Mouse (Mus musculus) monocyte, adult 5-6 weeks (primary cell): Measurements from ENCODE around the gene Egflam. TPM values are rescaled to one million over a fixed set of nuclear protein-coding genes. Genes with fewer than 3 reads are reported as not detected.

ENCODE experiments used
- ATAC-seq: fragments of 153-309, 156-312 bp; replicated peaks from 2 replicates; pipeline ENCODE4 v1.8.0; 2017; ENCODE audit warnings: mild to moderate bottlenecking; ENCODE audit not compliant: low TSS enrichment, insufficient number of reproducible peaks, severe bottlenecking, poor library complexity, low FRiP score
- total RNA-seq: library from RNA; stranded (forward); fragments of 200-1000, 200-491, 200-594 nt; gene quantifications from 3 replicates; pipeline ENCODE4 v1.2.3, GENCODE M21; 2017

Gene Egflam
- total RNA-seq, 1 experiment from 2014 or later: not detected

DNA sequence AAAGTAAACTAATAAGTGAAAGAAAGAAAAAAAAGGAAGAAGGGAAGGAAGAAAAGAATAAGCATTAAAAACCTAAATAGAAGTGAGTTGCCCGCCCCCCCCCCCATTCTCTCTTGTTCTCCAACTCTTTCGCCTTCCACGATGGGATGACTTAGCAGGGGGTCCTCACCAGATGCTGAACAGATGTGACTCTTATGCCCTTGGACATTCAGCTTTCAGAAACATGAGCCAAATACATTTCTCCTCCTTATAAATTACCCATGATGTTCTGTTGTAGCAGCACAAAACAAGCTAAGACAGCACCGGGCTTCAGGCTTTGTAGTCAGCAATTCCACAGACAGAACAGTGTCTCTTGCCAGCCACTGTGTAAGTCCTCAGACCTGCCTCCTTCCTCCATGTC, 89.5 kb downstream of the Egflam start:
- ATAC-seq: no peak

DNA sequence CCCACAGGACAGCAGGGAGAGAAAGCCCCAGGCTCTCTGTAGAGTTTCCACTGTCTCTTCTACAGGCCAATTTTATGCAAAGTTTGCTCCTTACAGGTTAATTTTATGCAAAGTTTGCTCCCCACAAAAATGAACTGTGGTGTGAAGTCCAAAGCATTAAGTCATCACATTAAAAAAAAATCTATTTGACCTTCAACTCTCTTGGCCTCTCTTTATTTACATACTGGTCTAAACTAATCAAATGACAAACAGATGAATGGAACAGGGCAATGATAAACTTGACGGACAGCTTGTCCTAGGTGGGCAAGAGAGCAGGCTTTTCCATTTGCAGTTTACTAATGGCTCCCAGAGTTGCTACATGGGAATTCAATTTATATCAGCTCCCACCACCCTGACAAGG, 98.3 kb downstream of the Egflam start:
- ATAC-seq: no peak

DNA sequence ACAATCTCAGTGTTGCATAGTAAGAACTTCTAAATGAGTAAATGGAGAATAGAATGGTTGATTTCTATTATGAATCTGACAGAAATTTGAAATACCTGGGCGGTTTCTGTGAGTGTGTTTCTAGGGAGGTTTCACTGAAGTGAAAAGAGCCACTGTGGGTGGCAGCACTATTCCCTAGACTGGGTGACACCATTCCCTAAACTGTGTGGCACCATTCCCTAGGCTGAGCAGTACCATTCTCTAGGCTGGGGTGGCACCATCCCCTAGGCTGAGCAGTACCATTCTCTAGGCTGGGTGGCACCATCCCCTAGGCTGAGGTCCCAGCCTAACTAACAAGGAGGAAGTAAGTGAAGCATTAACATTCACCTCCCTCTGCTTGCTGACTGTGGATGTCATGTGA, 103.0 kb downstream of the Egflam start:
- no peak for ATAC-seq

DNA sequence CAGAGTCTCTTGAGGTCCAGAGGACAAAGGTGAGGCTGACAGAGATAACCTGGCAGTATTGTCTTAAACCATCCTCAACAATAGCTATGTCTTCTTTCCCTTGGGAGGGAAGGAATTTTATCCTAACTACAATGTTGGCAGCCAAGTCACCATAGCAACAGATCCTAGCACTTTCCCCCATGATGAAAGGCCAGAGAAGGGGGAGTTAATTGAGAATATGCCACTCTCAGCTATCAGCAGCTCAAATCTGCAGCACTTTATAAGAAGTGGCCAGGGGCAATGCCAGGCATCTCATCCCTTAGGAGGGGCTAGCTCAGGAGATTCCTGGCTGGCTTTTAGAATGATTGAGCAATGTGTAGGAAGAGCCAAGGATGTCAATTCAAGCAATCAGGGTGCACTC, 105.3 kb downstream of the Egflam start:
- ATAC-seq: no peak

DNA sequence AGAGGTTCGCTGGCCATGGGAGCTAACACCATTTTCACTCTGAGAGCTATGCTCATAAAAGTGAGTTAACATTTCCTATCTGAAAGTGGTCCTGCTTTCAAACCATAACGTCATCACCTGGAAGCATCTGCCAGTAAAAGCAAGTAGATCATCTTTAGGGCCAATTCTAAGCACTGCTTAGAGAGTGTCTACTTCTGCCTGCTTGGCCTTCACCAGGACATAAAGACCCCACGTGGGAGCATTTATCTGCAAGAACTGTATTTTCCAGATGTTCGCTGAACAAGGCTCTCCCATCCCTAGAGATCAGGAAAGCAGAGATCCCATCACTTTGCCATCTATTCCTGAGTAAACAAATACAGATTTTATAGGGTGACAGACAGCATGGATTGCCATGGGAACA, 108.2 kb downstream of the Egflam start:
- no peak for ATAC-seq

DNA sequence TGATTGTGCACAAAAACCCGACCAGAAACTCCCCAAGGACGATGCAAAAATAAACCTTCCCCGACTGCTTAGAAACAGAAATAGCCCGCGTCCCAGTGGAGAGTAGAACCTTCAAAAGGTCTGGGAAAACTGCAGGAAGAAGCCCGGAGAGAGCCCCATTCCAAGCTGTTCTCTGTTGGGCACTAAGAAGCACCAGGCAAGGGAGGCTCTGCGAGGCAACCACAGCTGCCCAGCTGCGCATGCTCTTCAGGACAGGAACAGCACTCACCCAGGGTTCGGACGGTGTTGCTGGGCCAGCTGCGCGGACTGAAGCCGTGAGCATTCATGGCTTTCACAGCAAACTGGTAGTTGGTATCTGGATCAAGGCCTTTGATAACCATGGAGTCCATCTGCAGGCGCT, 108.7 kb downstream of the Egflam start:
- ATAC-seq: no peak

DNA sequence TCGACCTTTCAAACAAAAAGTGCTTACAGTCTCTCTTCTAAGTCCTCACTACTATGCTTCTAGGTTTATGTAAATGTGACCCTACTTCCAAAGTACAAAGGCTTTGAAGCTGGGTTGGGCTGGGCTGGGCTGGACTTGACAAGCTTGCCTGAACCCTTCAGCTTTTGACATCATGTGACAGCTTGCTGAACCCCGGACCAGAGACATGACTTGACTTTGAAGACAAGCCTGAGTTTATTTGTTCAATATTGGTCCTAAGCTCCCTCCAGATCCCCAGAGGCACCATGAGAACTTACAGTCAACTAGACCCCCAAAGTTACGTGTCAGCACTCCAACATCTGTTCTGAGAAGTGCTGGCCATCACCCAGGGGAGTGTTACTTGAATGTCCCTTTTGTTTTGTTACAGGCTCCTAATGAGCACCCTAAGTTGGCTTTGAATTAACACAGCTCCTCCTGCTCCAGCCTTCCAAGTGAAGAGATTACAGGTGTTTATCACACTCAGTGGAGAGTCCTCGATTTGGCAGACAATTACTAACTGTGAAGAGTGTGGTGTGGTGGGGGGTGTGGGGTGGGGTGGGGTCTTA, 109.3 kb downstream of the Egflam start:
- ATAC-seq: no peak

DNA sequence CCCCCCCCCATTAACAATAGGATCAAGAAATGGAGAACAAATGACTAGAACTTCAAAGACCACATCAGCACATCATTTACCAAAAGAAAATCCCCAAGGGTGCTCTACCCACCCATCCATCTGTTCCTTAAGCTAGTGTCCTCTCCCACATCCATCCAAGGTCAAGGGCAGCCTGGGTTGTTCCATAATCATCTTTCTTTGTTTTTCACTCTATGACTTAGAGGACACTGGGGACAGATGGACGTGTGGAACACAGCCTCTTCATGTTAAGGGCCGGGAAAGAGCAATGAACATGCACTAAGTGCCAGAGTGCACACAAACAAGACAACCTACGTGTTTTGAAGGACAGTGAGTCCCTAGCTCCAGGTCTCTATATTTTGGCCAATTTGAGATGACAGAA, 110.3 kb downstream of the Egflam start:
- ATAC-seq: no peak

DNA sequence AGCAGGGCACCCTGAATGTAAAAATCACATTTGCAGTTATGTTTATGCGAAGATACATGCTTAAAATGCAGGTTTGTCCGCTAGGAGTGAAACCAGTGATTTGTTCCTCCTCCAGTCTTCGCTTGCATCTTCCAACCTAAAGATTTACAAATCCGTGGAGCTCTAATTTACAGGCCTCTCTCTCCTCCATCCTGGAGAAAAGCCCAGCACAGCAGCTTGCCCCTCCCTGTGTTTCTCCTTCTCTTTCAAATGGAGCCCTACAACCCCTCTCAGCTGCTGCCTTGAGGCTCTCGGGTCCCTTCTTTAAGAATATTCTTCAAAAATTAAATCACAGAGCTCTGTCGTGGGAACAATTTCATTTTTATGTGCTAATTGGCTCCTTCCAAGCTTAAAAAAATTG, 116.6 kb downstream of the Egflam start:
- no peak for ATAC-seq

DNA sequence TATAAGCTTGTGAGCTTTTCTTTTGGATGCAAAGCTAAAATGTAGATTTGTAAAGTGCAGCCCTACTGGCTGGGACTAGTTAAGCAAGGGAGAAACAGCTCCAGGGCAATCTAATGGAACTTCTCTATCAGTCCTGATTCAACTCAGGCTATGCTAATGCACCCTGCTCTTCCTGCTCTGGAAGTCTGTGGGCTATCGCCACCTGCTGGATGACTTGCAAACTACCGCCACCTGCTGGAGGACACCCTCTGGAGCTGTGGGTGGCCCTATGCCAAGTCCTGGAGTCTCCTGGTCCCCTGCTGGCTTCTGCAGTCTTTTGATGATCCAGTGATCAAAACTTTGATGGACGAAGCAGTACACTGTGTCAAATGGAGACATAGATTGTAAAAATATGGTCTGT, 134.4 kb downstream of the Egflam start:
- 0 out of 2 replicates have a peak, but pooled peaks have one; percentile 50 for ATAC-seq

DNA sequence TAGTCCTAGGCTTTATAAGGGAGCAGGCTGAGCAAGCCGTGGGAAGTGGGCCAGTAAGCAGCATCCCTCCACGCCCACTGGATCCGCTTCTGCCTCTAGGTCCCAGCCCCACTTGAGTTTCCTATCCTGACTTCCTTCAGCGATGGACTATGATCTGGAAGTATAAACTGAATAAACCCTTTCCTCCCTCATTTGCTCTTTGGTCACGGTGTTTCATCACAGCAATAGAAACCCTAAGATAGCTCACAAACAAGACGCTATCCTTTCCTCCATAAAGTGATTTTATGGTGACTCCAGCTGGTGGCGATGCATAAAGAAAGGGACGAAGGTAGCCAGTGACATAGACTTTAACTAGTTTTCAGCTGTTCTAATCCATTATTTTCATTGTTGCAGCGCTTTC, 134.9 kb downstream of the Egflam start:
- no peak for ATAC-seq

DNA sequence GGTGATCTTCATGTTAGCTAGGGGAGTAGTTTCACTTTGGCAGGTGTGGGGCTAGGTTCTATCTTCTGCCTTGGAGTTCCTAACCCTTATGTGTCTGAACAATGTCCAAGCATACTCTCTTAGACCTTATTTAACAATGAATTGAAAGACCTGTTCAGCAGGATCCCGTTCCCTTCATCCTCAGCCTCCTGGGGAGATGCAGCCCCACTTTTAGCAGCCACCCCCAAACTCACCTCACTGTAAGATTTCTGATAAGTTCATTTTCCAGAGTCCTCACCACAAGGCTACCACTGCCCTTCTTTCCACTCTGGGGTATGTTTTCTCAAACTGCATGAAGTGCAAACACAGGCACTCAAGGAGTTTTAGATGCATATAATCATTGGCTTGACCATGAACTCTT, 136.8 kb downstream of the Egflam start:
- ATAC-seq: no peak

DNA sequence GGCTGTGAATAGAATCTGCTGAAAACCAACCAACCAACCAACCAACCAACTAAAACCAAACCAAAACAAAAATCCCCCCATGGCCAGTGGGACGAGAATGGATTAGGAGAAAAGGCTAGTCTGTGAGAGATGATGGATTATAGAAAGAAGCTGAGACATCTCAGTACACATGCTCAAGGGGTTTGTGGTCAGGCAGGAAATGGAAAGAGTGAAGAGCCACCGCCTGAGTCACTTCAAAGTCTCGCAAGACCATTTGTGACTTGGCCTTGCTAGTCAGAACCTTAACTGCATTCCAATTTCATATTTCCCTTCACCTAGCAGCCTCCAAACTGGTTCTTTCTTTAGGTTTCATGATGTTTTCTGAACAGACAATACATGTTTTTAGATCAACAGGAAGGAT, 141.6 kb downstream of the Egflam start:
- no peak for ATAC-seq

DNA sequence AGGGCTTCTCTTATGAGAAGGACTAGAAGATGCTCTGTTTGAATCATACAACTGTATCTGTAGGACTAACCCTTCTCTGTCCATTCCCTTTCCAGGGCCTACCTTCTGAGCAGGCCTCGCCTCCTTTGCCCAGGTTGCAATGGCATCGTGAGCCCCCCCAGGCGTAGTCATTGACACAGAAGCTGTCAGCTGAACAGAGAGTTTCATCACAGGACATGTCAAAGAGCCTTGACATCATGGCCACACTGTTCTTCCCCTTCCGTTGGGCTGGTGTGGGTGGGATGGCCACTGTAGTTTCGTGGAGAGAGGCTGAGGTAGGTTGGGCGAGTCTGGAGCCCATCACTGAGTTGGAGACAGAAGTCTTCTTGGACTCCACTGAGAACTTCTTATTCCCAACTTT, 144.9 kb downstream of the Egflam start:
- ATAC-seq: no peak

DNA sequence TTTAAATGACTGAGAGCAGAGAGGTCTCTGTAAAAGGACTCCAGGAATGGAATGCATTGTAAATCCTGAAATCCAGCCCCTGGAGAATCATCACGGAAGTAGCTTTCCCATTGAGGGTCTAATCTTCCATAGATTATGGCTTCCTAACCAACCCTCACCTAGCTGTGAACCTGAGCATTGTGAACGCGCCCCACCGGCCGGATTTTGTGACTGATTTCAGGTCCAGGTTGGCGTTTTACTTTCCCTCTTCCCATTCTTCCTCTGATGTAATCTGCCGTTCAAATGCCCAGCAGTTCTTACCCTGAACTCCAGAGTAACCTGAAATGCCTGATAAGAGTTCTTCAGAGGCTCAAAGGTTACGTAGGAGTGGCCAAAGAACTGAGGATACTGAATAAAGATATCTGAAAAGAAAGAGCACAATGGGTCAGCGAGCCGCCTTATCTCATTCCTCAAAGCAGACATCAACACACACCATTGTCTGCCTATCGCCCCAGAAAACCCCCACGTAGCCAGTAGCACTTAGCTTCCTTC, 146.0 kb downstream of the Egflam start:
- ATAC-seq: no peak

DNA sequence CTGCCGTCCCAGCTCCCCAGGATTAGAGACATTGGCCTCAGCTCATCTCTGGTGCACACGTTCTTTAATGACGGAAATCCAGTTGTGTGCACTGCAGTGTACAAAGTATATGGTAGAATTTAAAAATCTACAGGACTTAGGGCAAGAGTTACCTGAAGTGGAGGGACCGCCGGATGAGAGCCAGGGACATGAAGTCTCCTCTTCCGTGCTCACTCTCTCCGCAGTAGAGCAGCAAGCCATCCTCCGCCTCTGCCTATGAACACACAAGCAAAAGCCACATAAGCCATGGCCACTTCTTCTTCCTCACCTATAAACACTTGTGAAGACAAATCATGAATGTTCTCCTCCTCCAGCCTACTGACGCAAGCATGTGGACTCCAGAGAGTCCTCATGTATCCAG, 147.2 kb downstream of the Egflam start:
- ATAC-seq: no peak

DNA sequence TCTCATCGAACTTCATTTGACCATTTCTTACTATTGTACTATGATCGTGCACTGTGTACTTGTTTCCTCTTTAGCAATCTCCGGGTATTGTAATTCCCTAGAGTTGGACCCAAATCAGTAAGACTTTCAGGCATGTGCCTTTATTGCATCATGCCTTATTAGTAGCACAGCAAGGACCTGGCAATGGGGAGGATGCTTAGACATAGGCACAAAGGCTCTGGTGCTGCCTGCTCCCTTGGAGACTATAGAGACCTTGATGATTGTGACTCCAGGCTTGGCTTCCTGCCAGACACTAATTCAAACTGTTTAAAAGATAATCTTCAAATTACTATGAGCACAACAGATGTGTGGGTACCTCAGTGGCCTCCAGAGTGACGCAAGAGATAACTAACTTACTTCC, 149.0 kb downstream of the Egflam start:
- no peak for ATAC-seq

DNA sequence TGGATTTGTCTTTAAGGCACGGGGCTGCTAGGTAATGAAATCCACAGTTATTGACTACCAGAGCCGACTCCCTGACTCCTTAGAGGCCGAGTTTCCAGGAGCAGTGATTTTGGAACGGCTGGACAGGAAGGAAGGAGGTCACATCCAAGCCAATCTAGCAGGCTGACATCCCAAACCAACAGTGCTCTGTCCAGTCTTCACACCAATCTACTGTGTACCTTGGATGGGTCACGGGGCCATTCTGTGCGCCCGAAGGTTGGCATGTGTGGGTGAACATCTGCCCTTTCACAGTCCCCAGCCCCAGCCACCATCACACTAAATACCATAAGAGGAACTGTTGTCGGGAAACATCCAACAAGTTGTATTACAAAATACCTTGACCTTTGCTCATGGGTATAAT, 150.9 kb downstream of the Egflam start:
- ATAC-seq: no peak

DNA sequence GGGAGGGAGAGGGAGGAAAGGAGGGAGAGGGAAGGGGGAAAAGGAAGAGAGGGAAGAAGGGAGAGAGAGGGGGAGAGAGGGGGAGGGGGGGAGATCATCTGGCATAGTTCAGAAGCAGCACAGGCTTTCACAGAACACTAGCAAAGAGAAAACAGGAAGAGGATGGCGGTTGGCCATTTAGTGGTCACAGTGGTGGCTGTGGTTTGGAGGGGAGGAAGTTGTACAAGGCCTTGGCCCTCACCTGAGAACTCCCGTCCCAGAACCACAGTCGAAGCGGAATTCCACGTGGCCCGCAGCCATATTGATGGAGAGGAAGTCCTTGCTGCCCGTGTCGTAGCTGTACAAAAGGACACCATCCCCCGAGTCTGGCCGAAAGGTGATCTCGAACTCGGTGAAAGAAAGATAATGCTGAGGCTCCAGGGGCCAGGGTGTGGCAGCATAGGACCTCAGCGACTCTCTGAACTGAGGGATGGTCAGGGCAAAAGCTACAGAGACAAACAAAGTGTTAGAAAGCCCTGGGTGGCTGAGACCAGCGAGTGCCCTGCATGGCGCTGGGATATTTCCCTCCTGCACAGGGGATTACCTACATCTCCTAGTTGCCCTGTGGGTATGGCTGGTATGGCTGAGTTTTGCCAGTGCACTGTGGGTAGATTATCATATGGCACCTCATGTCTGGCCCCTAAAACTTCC, 155.9 kb downstream of the Egflam start:
- no peak for ATAC-seq

DNA sequence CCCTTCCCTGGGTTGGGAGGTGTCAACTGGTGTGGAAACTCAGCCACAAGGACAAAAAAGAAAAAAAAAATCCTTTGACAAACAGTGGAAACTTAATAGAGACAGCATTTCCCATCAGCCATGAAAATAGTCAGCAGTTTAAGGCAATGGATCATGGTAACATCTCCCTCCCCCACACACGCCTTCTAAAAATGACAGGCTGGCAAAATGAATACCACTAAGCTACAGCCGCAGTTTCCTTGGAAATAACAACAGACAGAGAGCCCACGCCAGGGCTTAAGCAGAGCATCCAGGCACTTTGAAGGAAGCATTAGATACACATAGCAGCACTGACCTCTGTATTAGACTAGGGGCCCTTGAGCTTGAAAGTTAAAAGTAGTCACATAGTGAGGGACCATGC, 157.2 kb downstream of the Egflam start:
- no peak for ATAC-seq

DNA sequence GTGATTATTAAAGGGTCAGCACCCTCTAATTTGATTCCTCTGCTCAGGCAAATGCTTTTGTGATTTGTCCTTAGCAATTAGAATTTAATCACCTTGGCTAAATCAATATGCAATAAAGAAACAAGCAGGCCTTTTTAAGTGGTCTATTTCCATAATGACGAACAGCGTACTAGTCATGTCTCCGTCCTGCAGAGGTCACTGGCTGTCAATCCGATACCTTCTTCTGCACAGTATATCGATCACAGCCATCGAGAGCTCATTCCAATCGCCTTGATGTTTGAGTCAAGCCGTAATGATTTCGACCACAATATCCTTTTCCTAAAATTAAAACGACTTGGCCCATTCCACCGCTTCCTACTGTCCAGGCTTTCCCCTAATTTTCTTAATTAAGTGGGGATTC, 158.3 kb downstream of the Egflam start:
- ATAC-seq: no peak
